Mouse (Mus musculus) cerebellum, adult 2 months (tissue): ENCODE data around the gene Vmn1r217.

Experiments used
- CTCF ChIP-seq: fragments of 200-500 bp; IDR thresholded peaks from 2 replicates; pipeline ENCODE4 v1.5.1; 2011; ENCODE audit warnings: low read depth, mild to moderate bottlenecking, control low read depth, low read length, moderate library complexity, borderline replicate concordance; ENCODE audit not compliant: insufficient read depth
- POLR2A ChIP-seq: fragments of 200-500 bp; IDR thresholded peaks from 2 replicates; pipeline ENCODE4 v1.6.1; 2011; ENCODE audit warnings: low read length, control low read depth, borderline replicate concordance; ENCODE audit not compliant: insufficient read depth

- no peak for TF ChIP-seq POLR2A
- TF ChIP-seq CTCF, result no peak
These were observed 23.6 kb downstream of the Vmn1r217 start for GRCm38 (mm10) chr13:23094386-23094785.
